Mouse (Mus musculus) intestine, embryonic 16.5 days (tissue): ENCODE results near the gene Tmprss13. TPM values are rescaled to one million over a fixed set of nuclear protein-coding genes. Genes with fewer than 3 reads are reported as not detected.

ENCODE experiments used
- ATAC-seq: fragments of 200-750 bp; cut with Nextera tagmentation; 2 replicates; pipeline ENCODE4 v1.8.0; 2017; ENCODE audit warnings: moderate TSS enrichment, moderate library complexity
- H3K27ac ChIP-seq: fragments of 300-500 bp; sonication (generic); 2 replicates; pipeline ENCODE4 v1.5.1; 2014; ENCODE audit warnings: mild to moderate bottlenecking, low read length
- H3K27me3 ChIP-seq: fragments of 300-500 bp; sonication (generic); replicated peaks from 2 replicates; pipeline ENCODE4 v1.6.1; 2014; ENCODE audit warnings: low read length, control low read depth, mixed read lengths; ENCODE audit not compliant: control insufficient read depth, insufficient read depth
- H3K36me3 ChIP-seq: fragments of 300-500 bp; sonication (generic); 2 replicates; pipeline ENCODE4 v1.6.1; 2014; ENCODE audit warnings: low read length, control low read depth; ENCODE audit not compliant: control insufficient read depth, insufficient read depth
- H3K4me1 ChIP-seq: fragments of 300-500 bp; sonication (generic); 2 replicates; pipeline ENCODE4 v1.6.1; 2014; ENCODE audit warnings: low read length, control low read depth, mixed read lengths; ENCODE audit not compliant: control insufficient read depth, insufficient read depth
- H3K4me2 ChIP-seq: fragments of 300-500 bp; sonication (generic); 2 replicates; pipeline ENCODE4 v1.6.1; 2014; ENCODE audit warnings: low read depth, low read length, control low read depth
- H3K4me3 ChIP-seq: fragments of 300-500 bp; sonication (generic); 2 replicates; pipeline ENCODE4 v1.5.1; 2014; ENCODE audit warnings: mild to moderate bottlenecking, low read length
- H3K9ac ChIP-seq: fragments of 300-500 bp; sonication (generic); 2 replicates; pipeline ENCODE4 v1.6.1; 2014; ENCODE audit warnings: low read depth, low read length
- H3K9me3 ChIP-seq: fragments of 300-500 bp; sonication (generic); 2 replicates; pipeline ENCODE4 v1.6.1; 2016; ENCODE audit warnings: low read length, control low read depth; ENCODE audit not compliant: control insufficient read depth
- WGBS: fragments of 180-500 bp; shearing (Covaris S2); extraction: QIAGEN DNeasy Blood & Tissue Kit; methylation state at CpG from one replicate; pipeline ENCODE4 v1.1.7; 2014; 5-methylcytosine and 5-hydroxymethylcytosine counted together
- polyA plus RNA-seq: library from polyadenylated mRNA; unstranded; fragments of >200 nt; fragmentation: Nextera tagmentation; extraction: Ambion mirVana; gene quantifications from 2 replicates; pipeline ENCODE4 v1.2.1, GENCODE M21; 2015

Gene Tmprss13
- polyA plus RNA-seq, 1 experiment from 2014 or later = 0.51 TPM

- Histone ChIP-seq H3K36me3 (no peaks in the 10 kb centered on the region), H3K4me1 (no peaks in the 10 kb centered on the region), H3K9ac (no peak overlapping the region), H3K27me3 (no peaks in the 10 kb centered on the region), H3K4me3 (no peak overlapping the region), H3K4me2 (no peak overlapping the region), H3K27ac (no peak overlapping the region), H3K9me3 (no peaks in the 10 kb centered on the region)
- 80% methylated on average over 5 of the region's 5 CpGs for WGBS
- no peak for ATAC-seq
These were observed 67.8 kb downstream of the Tmprss13 start for GRCm38 (mm10) chr9:45386698-45387097.

GRCm38 (mm10) chr9:45388385-45388994, 69.6 kb downstream of the Tmprss13 start:
- Histone ChIP-seq H3K9ac (no peak overlapping the region), H3K36me3 (no peaks in the 10 kb centered on the region), H3K9me3 (no peaks in the 10 kb centered on the region), H3K4me2 (no peak overlapping the region), H3K4me3 (no peak overlapping the region), H3K27me3 (no peaks in the 10 kb centered on the region), H3K27ac (no peak overlapping the region), H3K4me1 (no peaks in the 10 kb centered on the region)
- 40% methylated on average over 12 of the region's 12 CpGs for WGBS
- 0 out of 2 replicates have a peak, but pooled peaks have one; percentile 50 for ATAC-seq

- no peak overlapping the region for H3K4me3 ChIP-seq
- no peak overlapping the region for H3K27ac ChIP-seq
- H3K9me3 ChIP-seq = no peaks in the 10 kb centered on the region
- 85% methylated on average over 8 of the region's 8 CpGs for WGBS
- no peaks in the 10 kb centered on the region for H3K4me1 ChIP-seq
- ATAC-seq = no peak
- no peaks in the 10 kb centered on the region for H3K27me3 ChIP-seq
- H3K36me3 ChIP-seq = no peaks in the 10 kb centered on the region
- no peak overlapping the region for H3K9ac ChIP-seq
- no peak overlapping the region for H3K4me2 ChIP-seq
These were observed 70.7 kb downstream of the Tmprss13 start for GRCm38 (mm10) chr9:45389596-45389995.

- no peak for ATAC-seq
- Histone ChIP-seq H3K27ac (no peak overlapping the region), H3K4me3 (no peak overlapping the region), H3K27me3 (no peaks in the 10 kb centered on the region), H3K9me3 (no peaks in the 10 kb centered on the region), H3K4me2 (no peak overlapping the region), H3K9ac (no peak overlapping the region), H3K4me1 (no peaks in the 10 kb centered on the region), H3K36me3 (no peaks in the 10 kb centered on the region)
- 63% methylated on average over 7 of the region's 7 CpGs for WGBS
These were observed 72.4 kb downstream of the Tmprss13 start for GRCm38 (mm10) chr9:45391299-45391698.

GRCm38 (mm10) chr9:45395218-45395617, 76.3 kb downstream of the Tmprss13 start:
- Histone ChIP-seq H3K4me2 (no peak overlapping the region), H3K36me3 (no peaks in the 10 kb centered on the region), H3K27ac (no peak overlapping the region), H3K27me3 (no peaks in the 10 kb centered on the region), H3K4me1 (no peaks in the 10 kb centered on the region), H3K9ac (no peak overlapping the region), H3K9me3 (no peaks in the 10 kb centered on the region), H3K4me3 (no peak overlapping the region)
- ATAC-seq = no peak
- WGBS = 80% methylated on average over 6 of the region's 6 CpGs

- H3K4me3 ChIP-seq = no peak overlapping the region
- no peaks in the 10 kb centered on the region for H3K36me3 ChIP-seq
- no peak overlapping the region for H3K4me2 ChIP-seq
- no peak for ATAC-seq
- WGBS = 70% methylated on average over 3 of the region's 3 CpGs
- no peak overlapping the region for H3K9ac ChIP-seq
- H3K9me3 ChIP-seq = no peaks in the 10 kb centered on the region
- H3K27ac ChIP-seq = no peak overlapping the region
- H3K4me1 ChIP-seq = no peaks in the 10 kb centered on the region
- no peaks in the 10 kb centered on the region for H3K27me3 ChIP-seq
These were observed 76.9 kb downstream of the Tmprss13 start for GRCm38 (mm10) chr9:45395796-45396195.

Other genes with a start within 250 kb of the Tmprss13 start
- 100 and 102 TPM in 2 replicates for gene Jaml, start 239.9 kb upstream of the Tmprss13 start, polyA plus RNA-seq
- 1.9 and 2.1 TPM in 2 replicates for gene Scn2b, start 201.3 kb upstream of the Tmprss13 start, polyA plus RNA-seq
- gene Scn4b, start 180.7 kb upstream of the Tmprss13 start, polyA plus RNA-seq = 0.13 and 0.15 TPM in 2 replicates
- gene BC049352, start 137.1 kb upstream of the Tmprss13 start, polyA plus RNA-seq = 0.15 and 0.36 TPM in 2 replicates
- gene Tmprss4, start 115.0 kb upstream of the Tmprss13 start, polyA plus RNA-seq = 45.2 and 46.2 TPM in 2 replicates
- 1.1 and 1.2 TPM in 2 replicates for gene Il10ra, start 50.0 kb upstream of the Tmprss13 start, polyA plus RNA-seq
- 65.8 and 66.7 TPM in 2 replicates for gene Fxyd6, start 51.1 kb downstream of the Tmprss13 start, polyA plus RNA-seq
- 2.2 and 3.1 TPM in 2 replicates for gene Fxyd2, start 80.6 kb downstream of the Tmprss13 start, polyA plus RNA-seq
- gene Dscaml1, start 107.5 kb downstream of the Tmprss13 start, polyA plus RNA-seq = 0.29 and 0.33 TPM in 2 replicates